Mouse (Mus musculus): ENCODE data around the gene Cd59b. TPM values are rescaled to one million over a fixed set of nuclear protein-coding genes. Genes with fewer than 3 reads are reported as not detected.
"Not testable (repeated sequence)": the region's sequence is repeated elsewhere in the genome, so short reads cannot be mapped to it uniquely, and the experiment has no call there.

The Cd59b gene
- polyA plus RNA-seq, 1 experiment from 2014 or later = 2.9 TPM

DNA sequence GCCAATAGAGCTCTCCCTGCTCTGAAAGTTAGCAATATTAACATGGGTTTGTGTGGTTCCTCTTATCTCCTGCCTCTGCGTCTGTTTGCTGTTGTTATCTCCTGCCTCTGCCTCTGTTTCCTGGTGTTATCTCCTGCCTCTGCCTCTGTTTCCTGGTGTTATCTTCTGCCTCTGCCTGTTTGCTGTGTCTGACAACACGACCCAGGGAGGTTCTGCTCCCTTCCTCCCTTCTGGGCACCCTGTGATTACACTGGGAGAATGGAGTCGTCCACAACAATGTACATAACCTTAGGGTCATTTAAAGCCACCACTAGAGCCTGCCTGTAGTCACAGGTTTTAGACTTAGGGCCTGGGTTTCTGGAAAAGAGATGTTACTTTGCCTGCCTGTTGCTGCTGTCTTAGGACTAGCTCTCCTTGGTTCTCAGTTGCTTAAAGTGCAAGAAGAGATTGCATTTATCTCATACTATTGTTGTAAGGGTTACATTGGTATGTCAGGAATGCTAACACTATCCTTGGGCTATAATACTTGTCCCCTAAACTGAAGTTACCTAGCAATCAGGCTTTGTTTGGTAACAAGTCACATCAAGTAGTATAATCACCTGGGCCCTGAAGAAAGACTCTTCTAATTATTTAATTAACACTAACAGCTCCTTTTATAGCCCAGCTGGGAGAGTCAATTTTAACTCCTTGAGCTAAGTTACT is 29.0 kb downstream of the Cd59b start:
- Histone ChIP-seq H3K9ac (ENCODE audit: low read length) (no peak overlapping the region), H3K27me3 (ENCODE audit: control insufficient read depth, insufficient read depth, low read length) (no peaks in the 10 kb centered on the region), H3K4me3 (ENCODE audit: low read depth, low read length) (no peak overlapping the region), H3K27ac (ENCODE audit: low read depth, low read length) (no peak overlapping the region), H3K4me2 (ENCODE audit: low read depth, low read length, severe bottlenecking) (no peak overlapping the region), H3K4me1 (replicated peaks; ENCODE audit: control insufficient read depth, insufficient read depth, low read length) (no peaks in the 10 kb centered on the region), H3K36me3 (ENCODE audit: control insufficient read depth, insufficient read depth, low read length) (no peaks in the 10 kb centered on the region), H3K9me3 (ENCODE audit: control insufficient read depth, low read length) (no peaks in the 10 kb centered on the region)
- ATAC-seq (replicated peaks; ENCODE audit: low FRiP score) = no peak
- 53% methylated on average over 3 of the region's 3 CpGs for WGBS
- no peak for DNase-seq (ENCODE audit: low spot score)

DNA sequence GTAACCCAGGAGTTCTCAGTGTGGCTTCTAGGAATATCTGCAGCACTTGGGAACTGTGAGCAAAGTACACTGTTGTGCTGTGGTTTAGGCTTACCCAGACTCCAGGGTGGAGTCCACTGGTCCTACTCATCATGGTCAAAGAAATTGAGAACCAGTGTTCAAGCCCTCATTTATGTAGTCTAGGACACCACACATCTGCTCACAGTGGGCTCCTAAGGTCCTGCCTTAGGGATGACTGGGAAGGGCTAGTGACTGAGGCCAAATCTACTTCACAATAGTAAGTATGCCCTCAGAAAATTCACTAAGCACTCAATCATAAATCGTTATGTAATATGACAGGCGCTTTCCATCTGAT is 29.6 kb downstream of the Cd59b start:
- Histone ChIP-seq H3K36me3 (ENCODE audit: control insufficient read depth, insufficient read depth, low read length) (no peaks in the 10 kb centered on the region), H3K9ac (ENCODE audit: low read length) (no peak overlapping the region), H3K4me2 (ENCODE audit: low read depth, low read length, severe bottlenecking) (no peak overlapping the region), H3K27me3 (ENCODE audit: control insufficient read depth, insufficient read depth, low read length) (no peaks in the 10 kb centered on the region), H3K4me3 (ENCODE audit: low read depth, low read length) (no peak overlapping the region), H3K9me3 (ENCODE audit: control insufficient read depth, low read length) (no peaks in the 10 kb centered on the region), H3K4me1 (replicated peaks; ENCODE audit: control insufficient read depth, insufficient read depth, low read length) (no peaks in the 10 kb centered on the region), H3K27ac (ENCODE audit: low read depth, low read length) (no peak overlapping the region)
- WGBS = 98% methylated on average over 2 of the region's 2 CpGs
- no peak for ATAC-seq (replicated peaks; ENCODE audit: low FRiP score)
- DNase-seq (ENCODE audit: low spot score) = no peak

- H3K27me3 ChIP-seq (ENCODE audit: control insufficient read depth, insufficient read depth, low read length) = no peaks in the 10 kb centered on the region
- H3K4me3 ChIP-seq (ENCODE audit: low read depth, low read length) = no peak overlapping the region
- ATAC-seq (replicated peaks; ENCODE audit: low FRiP score) (no peak), DNase-seq (ENCODE audit: low spot score) (no peak)
- H3K27ac ChIP-seq (ENCODE audit: low read depth, low read length) = no peak overlapping the region
- 36% methylated on average over 1 of the region's 1 CpGs for WGBS
- H3K9ac ChIP-seq (ENCODE audit: low read length) = no peak overlapping the region
- H3K9me3 ChIP-seq (ENCODE audit: control insufficient read depth, low read length) = no peaks in the 10 kb centered on the region
- H3K4me2 ChIP-seq (ENCODE audit: low read depth, low read length, severe bottlenecking) = no peak overlapping the region
- no peaks in the 10 kb centered on the region for H3K4me1 ChIP-seq (replicated peaks; ENCODE audit: control insufficient read depth, insufficient read depth, low read length)
- H3K36me3 ChIP-seq (ENCODE audit: control insufficient read depth, insufficient read depth, low read length) = no peaks in the 10 kb centered on the region
These were observed 30.3 kb downstream of the Cd59b start for GRCm38 (mm10) chr2:104099946-104100345.

GRCm38 (mm10) chr2:104104800-104105199 is 35.2 kb downstream of the Cd59b start:
- no peak for DNase-seq (ENCODE audit: low spot score)
- Histone ChIP-seq H3K27me3 (ENCODE audit: control insufficient read depth, insufficient read depth, low read length) (no peaks in the 10 kb centered on the region), H3K9me3 (ENCODE audit: control insufficient read depth, low read length) (no peaks in the 10 kb centered on the region), H3K36me3 (ENCODE audit: control insufficient read depth, insufficient read depth, low read length) (no peaks in the 10 kb centered on the region), H3K4me3 (ENCODE audit: low read depth, low read length) (no peak overlapping the region), H3K27ac (ENCODE audit: low read depth, low read length) (no peak overlapping the region), H3K4me1 (replicated peaks; ENCODE audit: control insufficient read depth, insufficient read depth, low read length) (no peaks in the 10 kb centered on the region), H3K4me2 (ENCODE audit: low read depth, low read length, severe bottlenecking) (no peak overlapping the region), H3K9ac (ENCODE audit: low read length) (no peak overlapping the region)
- no peak for ATAC-seq (replicated peaks; ENCODE audit: low FRiP score)
- 91% methylated on average over 6 of the region's 6 CpGs for WGBS

GRCm38 (mm10) chr2:104109021-104109420 is 39.4 kb downstream of the Cd59b start:
- H3K4me3 ChIP-seq (ENCODE audit: low read depth, low read length); ATAC-seq (replicated peaks; ENCODE audit: low FRiP score): not testable (repeated sequence)

DNA sequence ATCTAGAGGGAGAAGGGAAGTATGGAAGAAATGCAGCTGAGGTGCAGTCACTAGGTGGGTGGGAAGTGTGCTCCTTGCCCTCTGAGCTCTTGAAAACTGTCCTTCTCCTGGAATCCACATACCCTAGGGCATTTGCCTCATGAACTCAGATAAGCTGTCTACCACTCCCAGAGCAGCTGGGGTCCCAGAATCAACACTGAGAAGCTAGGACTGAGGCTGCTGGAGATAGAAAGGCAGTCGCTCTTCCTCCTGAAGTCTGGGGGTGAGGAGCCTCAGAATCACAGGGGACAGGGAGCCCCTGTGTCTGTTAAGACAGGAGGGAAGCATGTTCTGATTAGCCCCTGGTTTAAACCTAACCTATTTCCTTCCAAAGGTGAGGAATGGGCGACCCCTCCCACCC is 39.9 kb downstream of the Cd59b start:
- DNase-seq (ENCODE audit: low spot score) (peak; percentile 18), ATAC-seq (replicated peaks; ENCODE audit: low FRiP score) (no peak)
- H3K4me2 ChIP-seq (ENCODE audit: low read depth, low read length, severe bottlenecking) = no peak overlapping the region
- no peaks in the 10 kb centered on the region for H3K36me3 ChIP-seq (ENCODE audit: control insufficient read depth, insufficient read depth, low read length)
- no peaks in the 10 kb centered on the region for H3K9me3 ChIP-seq (ENCODE audit: control insufficient read depth, low read length)
- no peaks in the 10 kb centered on the region for H3K4me1 ChIP-seq (replicated peaks; ENCODE audit: control insufficient read depth, insufficient read depth, low read length)
- no peaks in the 10 kb centered on the region for H3K27me3 ChIP-seq (ENCODE audit: control insufficient read depth, insufficient read depth, low read length)
- WGBS = 71% methylated on average over 2 of the region's 2 CpGs
- H3K9ac ChIP-seq (ENCODE audit: low read length) = no peak overlapping the region
- no peak overlapping the region for H3K27ac ChIP-seq (ENCODE audit: low read depth, low read length)
- no peak overlapping the region for H3K4me3 ChIP-seq (ENCODE audit: low read depth, low read length)

More at GRCm38 (mm10) chr2:104109021-104109420, 39.4 kb downstream of the Cd59b start:
- H3K9ac ChIP-seq (ENCODE audit: low read length); H3K4me1 ChIP-seq (replicated peaks; ENCODE audit: control insufficient read depth, insufficient read depth, low read length); H3K9me3 ChIP-seq (ENCODE audit: control insufficient read depth, low read length); H3K27ac ChIP-seq (ENCODE audit: low read depth, low read length); H3K36me3 ChIP-seq (ENCODE audit: control insufficient read depth, insufficient read depth, low read length); H3K4me2 ChIP-seq (ENCODE audit: low read depth, low read length, severe bottlenecking); DNase-seq (ENCODE audit: low spot score); H3K27me3 ChIP-seq (ENCODE audit: control insufficient read depth, insufficient read depth, low read length): not testable (repeated sequence)
- WGBS = 96% methylated on average over 2 of the region's 2 CpGs

- Histone ChIP-seq H3K4me2 (ENCODE audit: low read depth, low read length, severe bottlenecking) (no peak overlapping the region), H3K27ac (ENCODE audit: low read depth, low read length) (no peak overlapping the region), H3K4me1 (replicated peaks; ENCODE audit: control insufficient read depth, insufficient read depth, low read length) (no peaks in the 10 kb centered on the region), H3K9ac (ENCODE audit: low read length) (no peak overlapping the region), H3K4me3 (ENCODE audit: low read depth, low read length) (no peak overlapping the region), H3K36me3 (ENCODE audit: control insufficient read depth, insufficient read depth, low read length) (no peaks in the 10 kb centered on the region), H3K9me3 (ENCODE audit: control insufficient read depth, low read length) (no peaks in the 10 kb centered on the region), H3K27me3 (ENCODE audit: control insufficient read depth, insufficient read depth, low read length) (no peaks in the 10 kb centered on the region)
- ATAC-seq (replicated peaks; ENCODE audit: low FRiP score) (no peak), DNase-seq (ENCODE audit: low spot score) (peak; percentile 26)
- 89% methylated on average over 4 of the region's 4 CpGs for WGBS
These were observed 40.4 kb downstream of the Cd59b start for GRCm38 (mm10) chr2:104110031-104110430.

GRCm38 (mm10) chr2:104111170-104111797 is 41.6 kb downstream of the Cd59b start:
- H3K27ac ChIP-seq (ENCODE audit: low read depth, low read length); H3K4me2 ChIP-seq (ENCODE audit: low read depth, low read length, severe bottlenecking); H3K36me3 ChIP-seq (ENCODE audit: control insufficient read depth, insufficient read depth, low read length); DNase-seq (ENCODE audit: low spot score); ATAC-seq (replicated peaks; ENCODE audit: low FRiP score); H3K4me1 ChIP-seq (replicated peaks; ENCODE audit: control insufficient read depth, insufficient read depth, low read length); H3K4me3 ChIP-seq (ENCODE audit: low read depth, low read length); H3K9me3 ChIP-seq (ENCODE audit: control insufficient read depth, low read length); H3K27me3 ChIP-seq (ENCODE audit: control insufficient read depth, insufficient read depth, low read length); H3K9ac ChIP-seq (ENCODE audit: low read length): not testable (repeated sequence)
- WGBS = no CpG with 5 or more reads among the region's 1 CpGs

DNA sequence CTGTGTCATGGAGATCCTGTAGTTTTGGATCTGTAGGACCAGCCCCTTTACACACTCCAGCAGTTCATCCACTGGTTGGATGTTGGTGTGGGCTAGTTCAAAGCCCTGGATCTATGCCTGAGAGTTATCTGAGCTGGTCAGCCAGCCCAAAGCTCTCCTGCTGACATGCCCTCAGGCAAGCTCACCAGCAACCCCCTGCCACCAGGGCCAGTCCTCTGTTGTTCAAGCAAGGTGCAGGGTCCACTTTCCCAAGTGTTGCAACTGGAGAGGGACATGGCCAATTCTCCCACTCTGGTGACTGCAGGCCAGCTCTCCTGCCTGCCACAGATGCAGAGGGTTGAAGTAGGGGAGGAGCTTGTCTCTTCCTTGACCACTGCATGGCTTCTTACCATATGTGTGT is 43.9 kb downstream of the Cd59b start:
- ATAC-seq (replicated peaks; ENCODE audit: low FRiP score); H3K9ac ChIP-seq (ENCODE audit: low read length); H3K9me3 ChIP-seq (ENCODE audit: control insufficient read depth, low read length); H3K4me3 ChIP-seq (ENCODE audit: low read depth, low read length); H3K27ac ChIP-seq (ENCODE audit: low read depth, low read length); H3K4me2 ChIP-seq (ENCODE audit: low read depth, low read length, severe bottlenecking); H3K27me3 ChIP-seq (ENCODE audit: control insufficient read depth, insufficient read depth, low read length); H3K4me1 ChIP-seq (replicated peaks; ENCODE audit: control insufficient read depth, insufficient read depth, low read length); H3K36me3 ChIP-seq (ENCODE audit: control insufficient read depth, insufficient read depth, low read length): not testable (repeated sequence)
- DNase-seq (ENCODE audit: low spot score) = peak; percentile 10
